Mouse (Mus musculus): ENCODE results near the gene Ugt1a10.

DNA sequence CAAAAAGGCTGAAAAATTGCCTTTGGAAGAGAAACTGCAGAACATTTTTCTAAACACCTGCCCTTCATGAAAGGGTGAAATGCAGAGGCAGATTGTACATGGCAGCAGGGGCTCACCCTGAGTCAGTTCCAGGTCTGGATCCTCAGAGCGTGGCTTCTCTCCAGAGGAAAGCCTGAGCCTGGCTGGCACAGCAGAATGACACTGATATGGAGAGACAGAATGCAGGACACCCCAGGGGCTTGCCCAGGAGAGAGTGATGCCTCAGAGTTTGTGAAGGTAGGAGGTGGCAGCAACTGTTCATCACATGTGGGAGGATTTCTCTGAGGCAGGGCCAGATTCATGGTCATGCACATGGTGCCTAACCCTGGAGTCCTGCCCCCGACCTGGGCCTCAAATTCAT is 144.8 kb downstream of the Ugt1a10 start:
- no peak for TF ChIP-seq CTCF (IDR thresholded peaks at IDR 0.05; ENCODE audit: low read depth)
- TF ChIP-seq EP300 (IDR thresholded peaks at IDR 0.05; ENCODE audit: low read depth) = no peak
